Comparison of ENCODE assay signal across 22 mouse cellular contexts in the genomic region with DNA sequence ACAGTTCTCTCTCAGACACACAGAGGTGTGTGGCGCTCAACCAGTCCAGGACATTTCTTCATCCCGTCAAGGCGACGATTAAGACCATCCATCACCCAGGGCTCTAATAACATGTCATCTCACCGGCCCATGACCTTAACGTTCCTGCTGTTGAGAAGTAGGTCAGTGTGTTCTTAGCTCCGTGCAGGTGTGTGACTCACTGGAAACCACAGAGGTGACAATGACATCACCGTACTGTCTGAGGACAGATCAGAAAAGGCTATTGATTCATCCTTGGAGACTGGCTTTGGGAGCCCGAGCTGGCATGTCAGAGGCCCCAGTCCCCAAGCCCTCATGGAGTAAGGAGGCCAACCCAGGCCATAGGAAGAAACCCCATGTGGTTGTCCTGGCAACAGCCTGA.
DNase-seq lines count a peak whose midpoint lies in the region; ATAC-seq and TF ChIP-seq lines count a peak whose summit lies in the region.
"Had no signal": no experiment of that assay in that cellular context is flagged by ENCODE, and none has a peak within 500 bp of the region (broad histone marks: within the 10 kb centered on the region; RNA-seq: fewer than 3 reads in every experiment).

No protein-coding gene starts in this region.

- H3K27me3 ChIP-seq in liver, postnatal 0 days (ENCODE audit: insufficient read depth, low read length), result no peaks in the 10 kb centered on the region
- H3K27me3 ChIP-seq in liver, embryonic 12.5 days (replicated peaks), result no peaks in the 10 kb centered on the region
- H3K27me3 ChIP-seq: heart, embryonic 15.5 days; hindbrain, embryonic 15.5 days had no signal

- DNase-seq in adrenal gland, adult (ENCODE audit: inconsistent age in 2 of 2, low spot score in 1 of 2), result peak; percentile 55 to 73
- no peak for DNase-seq in adrenal gland, postnatal 4 days (ENCODE audit: low spot score in 2 of 2)
- no peak for DNase-seq in liver, postnatal 0 days
- peak; percentile 43 for DNase-seq in thymus, postnatal 25 days
- no peak for DNase-seq in testis, postnatal 10 days (ENCODE audit: low spot score)
- DNase-seq in kidney, adult 11 months, result no peak
- DNase-seq: cerebellum, adult 11 months; cerebellum, postnatal 36 days; gastrocnemius, postnatal 10 days; heart, adult 2 months; kidney, adult 18-20 months; kidney, postnatal 25 days; lung, embryonic 14.5 days; right cerebral cortex, adult 18-20 months had no signal

- no peaks in the 10 kb centered on the region for H3K36me3 ChIP-seq in liver, postnatal 0 days (replicated peaks; ENCODE audit: insufficient read depth, low read length)
- H3K36me3 ChIP-seq in liver, embryonic 12.5 days, result no peaks in the 10 kb centered on the region
- H3K36me3 ChIP-seq: embryonic facial prominence, embryonic 12.5 days; heart, embryonic 15.5 days; hindbrain, embryonic 15.5 days; midbrain, embryonic 13.5 days had no signal

- peak; percentile 83 for ATAC-seq in liver, postnatal 0 days
- no peak for ATAC-seq in liver, embryonic 12.5 days
- 0 out of 2 replicates have a peak, but pooled peaks have one; percentile 18 for ATAC-seq in megakaryocyte, adult 5-6 weeks (ENCODE audit: poor library complexity, severe bottlenecking)
- ATAC-seq: midbrain, embryonic 13.5 days had no signal

- no peak overlapping the region for H3K9ac ChIP-seq in liver, postnatal 0 days (replicated peaks)
- H3K9ac ChIP-seq in liver, embryonic 12.5 days, result no peak overlapping the region
- H3K9ac ChIP-seq: embryonic facial prominence, embryonic 12.5 days; heart, embryonic 15.5 days; hindbrain, embryonic 15.5 days; lung, embryonic 14.5 days; midbrain, embryonic 13.5 days had no signal

- no peak overlapping the region for H3K4me3 ChIP-seq in liver, postnatal 0 days (ENCODE audit: low read depth, low read length)
- no peak overlapping the region for H3K4me3 ChIP-seq in liver, embryonic 12.5 days
- H3K4me3 ChIP-seq: embryonic facial prominence, embryonic 12.5 days; heart, adult 2 months; heart, embryonic 15.5 days; hindbrain, embryonic 15.5 days; midbrain, embryonic 13.5 days; myocyte had no signal

- WGBS in liver, postnatal 0 days (ENCODE audit: insufficient replicate concordance), result 79% methylated on average over 9 of the region's 9 CpGs
- WGBS in liver, embryonic 12.5 days (ENCODE audit: insufficient replicate concordance), result 74% methylated on average over 9 of the region's 9 CpGs

- H3K4me2 ChIP-seq in liver, postnatal 0 days (ENCODE audit: low read depth, low read length), result no peak overlapping the region
- H3K4me2 ChIP-seq in liver, embryonic 12.5 days, result no peak overlapping the region
- H3K4me2 ChIP-seq: embryonic facial prominence, embryonic 12.5 days; heart, embryonic 15.5 days; hindbrain, embryonic 15.5 days; lung, embryonic 14.5 days; midbrain, embryonic 13.5 days had no signal

- TF ChIP-seq CTCF in liver, postnatal 0 days (IDR thresholded peaks at IDR 0.05; ENCODE audit: low read depth), result no peak

- TF ChIP-seq EP300 in liver, postnatal 0 days (IDR thresholded peaks at IDR 0.05; ENCODE audit: low read depth), result no peak

- no peak overlapping the region for H3K27ac ChIP-seq in liver, postnatal 0 days (ENCODE audit: low read depth)
- H3K27ac ChIP-seq in liver, embryonic 12.5 days, result no peak overlapping the region
- H3K27ac ChIP-seq: embryonic facial prominence, embryonic 12.5 days; heart, adult 2 months; heart, embryonic 15.5 days; hindbrain, embryonic 15.5 days; macrophage; midbrain, embryonic 13.5 days had no signal

- H3K9me3 ChIP-seq in liver, postnatal 0 days (ENCODE audit: low read length), result no peaks in the 10 kb centered on the region
- H3K9me3 ChIP-seq in liver, embryonic 12.5 days (replicated peaks), result no peaks in the 10 kb centered on the region
- H3K9me3 ChIP-seq: embryonic facial prominence, embryonic 12.5 days; heart, embryonic 15.5 days; hindbrain, embryonic 15.5 days; midbrain, embryonic 13.5 days had no signal

- no peaks in the 10 kb centered on the region for H3K4me1 ChIP-seq in liver, postnatal 0 days (ENCODE audit: insufficient read depth)
- 0 out of 2 replicates have a peak, but pooled peaks cover 4% of the 10 kb centered on the region for H3K4me1 ChIP-seq in liver, embryonic 12.5 days

Comparison
In these comparisons a context has a peak if more than half of its experiments do, and no peak if none do; other contexts are left out.
1. DNase-seq: peak in adrenal gland, adult (2 of 2) and thymus, postnatal 25 days (single experiment); none in adrenal gland, postnatal 4 days (0 of 2), liver, postnatal 0 days (single experiment), testis, postnatal 10 days (single experiment) and kidney, adult 11 months (single experiment).